Mouse (Mus musculus) forebrain, postnatal 0 days (tissue): Measurements from ENCODE around the gene Nudt13. TPM values are rescaled to one million over a fixed set of nuclear protein-coding genes. Genes with fewer than 3 reads are reported as not detected.
"Not testable (repeated sequence)": the region's sequence is repeated elsewhere in the genome, so short reads cannot be mapped to it uniquely, and the experiment has no call there.

Source experiments
- ATAC-seq: fragments of 200-750 bp; cut with Nextera tagmentation; 2 replicates; pipeline ENCODE4 v1.8.0; 2017; ENCODE audit warnings: mild to moderate bottlenecking, moderate library complexity
- DNase-seq: peaks from one replicate; pipeline ENCODE4 v3.0.0-alpha.2; 2015
- H3K27ac ChIP-seq: fragments of 300-500 bp; sonication (generic); 2 replicates; pipeline ENCODE4 v1.5.1; 2014; ENCODE audit warnings: low read depth, mild to moderate bottlenecking, antibody characterized with exemption, low read length, moderate library complexity, mixed read lengths
- H3K27me3 ChIP-seq: fragments of 300-500 bp; sonication (generic); 2 replicates; pipeline ENCODE4 v1.6.1; 2014; ENCODE audit warnings: mild to moderate bottlenecking, low read length, mixed read lengths; ENCODE audit not compliant: insufficient read depth
- H3K36me3 ChIP-seq: fragments of 300-500 bp; sonication (generic); 2 replicates; pipeline ENCODE4 v1.6.1; 2014; ENCODE audit warnings: mild to moderate bottlenecking, moderate library complexity; ENCODE audit not compliant: insufficient read depth
- H3K4me1 ChIP-seq: fragments of 300-500 bp; sonication (generic); 2 replicates; pipeline ENCODE4 v1.6.1; 2014; ENCODE audit warnings: antibody characterized with exemption; ENCODE audit not compliant: insufficient read depth
- H3K4me2 ChIP-seq: fragments of 300-500 bp; sonication (generic); 2 replicates; pipeline ENCODE4 v1.6.1; 2014; ENCODE audit warnings: low read depth, mild to moderate bottlenecking, moderate library complexity
- H3K4me3 ChIP-seq: fragments of 300-500 bp; sonication (generic); 2 replicates; pipeline ENCODE4 v1.5.1; 2014; ENCODE audit warnings: low read depth, low read length, mixed read lengths
- H3K9ac ChIP-seq: fragments of 300-500 bp; sonication (generic); 2 replicates; pipeline ENCODE4 v1.6.1; 2014; ENCODE audit warnings: mild to moderate bottlenecking
- H3K9me3 ChIP-seq: fragments of 300-500 bp; sonication (generic); 2 replicates; pipeline ENCODE4 v1.6.1; 2016; ENCODE audit warnings: low read length
- CTCF ChIP-seq: sonication (generic); IDR thresholded peaks from 2 replicates; pipeline ENCODE4 v1.5.1; 2016; ENCODE audit warnings: antibody characterized with exemption, control low read depth, low read depth
- WGBS: fragments of 180-500 bp; shearing (Covaris S2); extraction: QIAGEN DNeasy Blood & Tissue Kit; methylation state at CpG from one replicate; pipeline ENCODE4 v1.1.7; 2014; 5-methylcytosine and 5-hydroxymethylcytosine counted together
- polyA plus RNA-seq: library from polyadenylated mRNA; unstranded; fragments of >200 nt; fragmentation: Nextera tagmentation; extraction: Ambion mirVana; gene quantifications from 2 replicates; pipeline ENCODE4 v1.2.1, GENCODE M21; 2015
- total RNA-seq: library from RNA; depleted of rRNA; stranded (reverse); fragments of >200 nt; gene quantifications from 2 replicates; pipeline ENCODE4 v1.2.3, GENCODE M21; 2014

The Nudt13 gene
- total and polyA plus RNA-seq, 2 experiments from 2014 or later, result 13.5 to 23.5 TPM

GRCm38 (mm10) chr14:20298131-20298530 is 3.6 kb downstream of the Nudt13 start:
- peaks cover 5% of the 10 kb centered on the region; the same call in 1 of the 2 replicates for H3K4me1 ChIP-seq
- ATAC-seq (no peak), DNase-seq (no peak)
- H3K27me3 ChIP-seq, result no peaks in the 10 kb centered on the region
- H3K9me3 ChIP-seq, result no peaks in the 10 kb centered on the region
- no peak overlapping the region for H3K27ac ChIP-seq
- no peak overlapping the region for H3K4me3 ChIP-seq
- TF ChIP-seq CTCF, result no peak
- H3K9ac ChIP-seq, result no peak overlapping the region
- no peak overlapping the region for H3K4me2 ChIP-seq
- H3K36me3 ChIP-seq, result no peaks in the 10 kb centered on the region
- 90% methylated on average over 3 of the region's 3 CpGs for WGBS

GRCm38 (mm10) chr14:20305085-20305484 is 10.6 kb downstream of the Nudt13 start:
- 62% methylated on average over 2 of the region's 2 CpGs for WGBS
- ATAC-seq, H3K4me3 ChIP-seq, DNase-seq, H3K4me2 ChIP-seq, H3K27ac ChIP-seq, H3K27me3 ChIP-seq, H3K9me3 ChIP-seq, H3K9ac ChIP-seq, H3K4me1 ChIP-seq: not testable (repeated sequence)
- peaks cover 31% of the 10 kb centered on the region for H3K36me3 ChIP-seq
- TF ChIP-seq CTCF, result 0 out of 2 replicates have a peak, but pooled peaks have one; percentile 16

GRCm38 (mm10) chr14:20315137-20315536 is 20.6 kb downstream of the Nudt13 start:
- Histone ChIP-seq H3K27ac (no peak overlapping the region), H3K27me3 (no peaks in the 10 kb centered on the region), H3K4me2 (no peak overlapping the region), H3K4me3 (no peak overlapping the region), H3K9ac (no peak overlapping the region), H3K4me1 (no peaks in the 10 kb centered on the region), H3K9me3 (no peaks in the 10 kb centered on the region), H3K36me3 (peaks cover 30% of the 10 kb centered on the region)
- no peak for TF ChIP-seq CTCF
- DNase-seq (no peak), ATAC-seq (no peak)
- WGBS, result 96% methylated on average over 1 of the region's 1 CpGs

- Histone ChIP-seq H3K4me1 (no peaks in the 10 kb centered on the region), H3K4me3 (no peak overlapping the region), H3K9ac (no peak overlapping the region), H3K27ac (no peak overlapping the region), H3K36me3 (peaks cover 36% of the 10 kb centered on the region), H3K9me3 (no peaks in the 10 kb centered on the region), H3K27me3 (no peaks in the 10 kb centered on the region), H3K4me2 (no peak overlapping the region)
- DNase-seq, result peak; percentile 31
- ATAC-seq, result no peak
- peak; percentile 67 for TF ChIP-seq CTCF
- 70% methylated on average over 3 of the region's 3 CpGs for WGBS
Measured at GRCm38 (mm10) chr14:20319420-20319819, 24.9 kb downstream of the Nudt13 start.

GRCm38 (mm10) chr14:20324196-20324595 is 29.7 kb downstream of the Nudt13 start:
- H3K9me3 ChIP-seq, result no peaks in the 10 kb centered on the region
- ATAC-seq (no peak), DNase-seq (no peak)
- 96% methylated on average over 9 of the region's 9 CpGs for WGBS
- no peak overlapping the region for H3K27ac ChIP-seq
- H3K27me3 ChIP-seq, result no peaks in the 10 kb centered on the region
- H3K9ac ChIP-seq, result no peak overlapping the region
- H3K36me3 ChIP-seq, result peaks cover 56% of the 10 kb centered on the region
- no peak overlapping the region for H3K4me2 ChIP-seq
- no peaks in the 10 kb centered on the region for H3K4me1 ChIP-seq
- TF ChIP-seq CTCF, result no peak
- H3K4me3 ChIP-seq, result no peak overlapping the region

- WGBS, result 72% methylated on average over 9 of the region's 9 CpGs
- Histone ChIP-seq H3K27me3 (no peaks in the 10 kb centered on the region), H3K4me3 (no peak overlapping the region), H3K4me1 (no peaks in the 10 kb centered on the region), H3K9ac (no peak overlapping the region), H3K27ac (no peak overlapping the region), H3K36me3 (peaks cover 69% of the 10 kb centered on the region), H3K9me3 (no peaks in the 10 kb centered on the region), H3K4me2 (no peak overlapping the region)
- DNase-seq, result no peak
- no peak for ATAC-seq
- 0 out of 2 replicates have a peak, but pooled peaks have one; percentile 32 for TF ChIP-seq CTCF
Measured at GRCm38 (mm10) chr14:20328474-20328873, 34.0 kb downstream of the Nudt13 start.

- whole genome bisulfite sequencing, result 98% methylated on average over 4 of the region's 4 CpGs
- H3K4me3 ChIP-seq, result no peak overlapping the region
- no peak for DNase-seq
- H3K27me3 ChIP-seq, result no peaks in the 10 kb centered on the region
- no peak for ATAC-seq
- peaks cover 76% of the 10 kb centered on the region for H3K36me3 ChIP-seq
- no peak for TF ChIP-seq CTCF
- no peak overlapping the region for H3K27ac ChIP-seq
- H3K4me1 ChIP-seq, result no peaks in the 10 kb centered on the region
- H3K9ac ChIP-seq, result no peak overlapping the region
- H3K9me3 ChIP-seq, result no peaks in the 10 kb centered on the region
- no peak overlapping the region for H3K4me2 ChIP-seq
Measured at GRCm38 (mm10) chr14:20331316-20331715, 36.8 kb downstream of the Nudt13 start.

- H3K9me3 ChIP-seq, result no peaks in the 10 kb centered on the region
- no peak overlapping the region for H3K27ac ChIP-seq
- no peak for TF ChIP-seq CTCF
- H3K4me2 ChIP-seq, result no peak overlapping the region
- no peaks in the 10 kb centered on the region for H3K4me1 ChIP-seq
- 94% methylated on average over 5 of the region's 5 CpGs for WGBS
- no peak for ATAC-seq
- H3K36me3 ChIP-seq, result peaks cover 43% of the 10 kb centered on the region
- DNase-seq, result no peak
- no peak overlapping the region for H3K9ac ChIP-seq
- H3K27me3 ChIP-seq, result no peaks in the 10 kb centered on the region
- H3K4me3 ChIP-seq, result no peak overlapping the region
Measured at GRCm38 (mm10) chr14:20339415-20339814, 44.9 kb downstream of the Nudt13 start.
